Mouse (Mus musculus): ENCODE measurements around the gene Trpv4.

Gene Trpv4

GRCm38 (mm10) chr5:114593161-114593821 is 64.9 kb downstream of the Trpv4 start:
- in situ Hi-C loops (cut with MboI; ENCODE audit: unreplicated experiment in 2 of 2), result loop anchor here (25.0 kb wide), 3 partner anchors 806 to 1481 kb away; no protein-coding TSS in a partner anchor

GRCm38 (mm10) chr5:114592463-114593160 is 65.6 kb downstream of the Trpv4 start:
- in situ Hi-C loops (cut with MboI; ENCODE audit: unreplicated experiment in 2 of 2), result loop anchor here (25.0 kb wide), 3 partner anchors 805 to 1480 kb away; no protein-coding TSS in a partner anchor

GRCm38 (mm10) chr5:114591151-114591561 is 67.1 kb downstream of the Trpv4 start:
- in situ Hi-C loops (cut with MboI; ENCODE audit: unreplicated experiment in 2 of 2), result loop anchor here (25.0 kb wide), 3 partner anchors 804 to 1479 kb away; no protein-coding TSS in a partner anchor

- in situ Hi-C loops (cut with MboI; ENCODE audit: unreplicated experiment in 2 of 2), result loop anchor here (25.0 kb wide), 3 partner anchors 803 to 1478 kb away; no protein-coding TSS in a partner anchor
Measured at GRCm38 (mm10) chr5:114590043-114590913, 67.9 kb downstream of the Trpv4 start.

GRCm38 (mm10) chr5:114589454-114589853 is 68.8 kb downstream of the Trpv4 start:
- in situ Hi-C loops (cut with MboI; ENCODE audit: unreplicated experiment in 2 of 2), result loop anchor here (25.0 kb wide), 3 partner anchors 802 to 1477 kb away; no protein-coding TSS in a partner anchor

GRCm38 (mm10) chr5:114589026-114589425 is 69.2 kb downstream of the Trpv4 start:
- in situ Hi-C loops (cut with MboI; ENCODE audit: unreplicated experiment in 2 of 2), result loop anchor here (25.0 kb wide), 3 partner anchors 802 to 1477 kb away; no protein-coding TSS in a partner anchor

GRCm38 (mm10) chr5:114588416-114588815 is 69.8 kb downstream of the Trpv4 start:
- in situ Hi-C loops (cut with MboI; ENCODE audit: unreplicated experiment in 2 of 2), result loop anchor here (25.0 kb wide), 3 partner anchors 801 to 1476 kb away; no protein-coding TSS in a partner anchor

GRCm38 (mm10) chr5:114587908-114588307 is 70.3 kb downstream of the Trpv4 start:
- in situ Hi-C loops (cut with MboI; ENCODE audit: unreplicated experiment in 2 of 2), result loop anchor here (25.0 kb wide), 3 partner anchors 801 to 1476 kb away; no protein-coding TSS in a partner anchor

- in situ Hi-C loops (cut with MboI; ENCODE audit: unreplicated experiment in 2 of 2), result loop anchor here (25.0 kb wide), 3 partner anchors 798 to 1473 kb away; no protein-coding TSS in a partner anchor
Measured at GRCm38 (mm10) chr5:114585682-114586081, 72.5 kb downstream of the Trpv4 start.

GRCm38 (mm10) chr5:114584293-114585104 is 73.7 kb downstream of the Trpv4 start:
- in situ Hi-C loops (cut with MboI; ENCODE audit: unreplicated experiment in 2 of 2), result loop anchor here (25.0 kb wide), 3 partner anchors 797 to 1472 kb away; no protein-coding TSS in a partner anchor

- in situ Hi-C loops (cut with MboI; ENCODE audit: unreplicated experiment in 2 of 2), result loop anchor here (25.0 kb wide), 3 partner anchors 796 to 1471 kb away; no protein-coding TSS in a partner anchor
Measured at GRCm38 (mm10) chr5:114583490-114584175, 74.6 kb downstream of the Trpv4 start.

GRCm38 (mm10) chr5:114583046-114583445 is 75.2 kb downstream of the Trpv4 start:
- in situ Hi-C loops (cut with MboI; ENCODE audit: unreplicated experiment in 2 of 2), result loop anchor here (25.0 kb wide), 3 partner anchors 796 to 1471 kb away; no protein-coding TSS in a partner anchor

GRCm38 (mm10) chr5:114581486-114581885 is 76.7 kb downstream of the Trpv4 start:
- in situ Hi-C loops (cut with MboI; ENCODE audit: unreplicated experiment in 2 of 2), result loop anchor here (25.0 kb wide), 3 partner anchors 794 to 1469 kb away; no protein-coding TSS in a partner anchor

- in situ Hi-C loops (cut with MboI; ENCODE audit: unreplicated experiment in 2 of 2), result loop anchor here (25.0 kb wide), 3 partner anchors 793 to 1468 kb away; no protein-coding TSS in a partner anchor
Measured at GRCm38 (mm10) chr5:114579714-114580357, 78.4 kb downstream of the Trpv4 start.

GRCm38 (mm10) chr5:114578361-114578760 is 79.9 kb downstream of the Trpv4 start:
- in situ Hi-C loops (cut with MboI; ENCODE audit: unreplicated experiment in 2 of 2), result loop anchor here (25.0 kb wide), 3 partner anchors 791 to 1466 kb away; no protein-coding TSS in a partner anchor

GRCm38 (mm10) chr5:114575986-114576605 is 82.1 kb downstream of the Trpv4 start:
- in situ Hi-C loops (cut with MboI; ENCODE audit: unreplicated experiment in 2 of 2), result loop anchor here (25.0 kb wide), 3 partner anchors 789 to 1464 kb away; no protein-coding TSS in a partner anchor

GRCm38 (mm10) chr5:114575530-114575929 is 82.7 kb downstream of the Trpv4 start:
- in situ Hi-C loops (cut with MboI; ENCODE audit: unreplicated experiment in 2 of 2), result loop anchor here (25.0 kb wide), 3 partner anchors 788 to 1463 kb away; no protein-coding TSS in a partner anchor

Data from v-Abl transformed pro-B cells (cell line).